Mouse (Mus musculus) heart, embryonic 13.5 days (tissue): ENCODE measurements at regions not wholly inside any gene's neighbourhood (a gene's known extent, or its start where the extent isn't known, plus 50 kb on each side); places are given as distances from the start of the nearest gene placed in this dataset.
A peak's percentile ranks its signal among the peaks of the same experiment; 100 is the strongest.

ENCODE experiments used
- ATAC-seq: fragments of 200-750 bp; cut with Nextera tagmentation; 2 replicates; pipeline ENCODE4 v1.8.0; 2017; ENCODE audit warnings: moderate TSS enrichment; ENCODE audit not compliant: insufficient number of reproducible peaks, low FRiP score, low TSS enrichment; ENCODE audit errors: extremely low read depth
- H3K27ac ChIP-seq: fragments of 300-500 bp; sonication (generic); replicated peaks from 2 replicates; pipeline ENCODE4 v1.5.1; 2015; ENCODE audit warnings: moderate library complexity, mild to moderate bottlenecking, inconsistent platforms
- H3K27me3 ChIP-seq: fragments of 300-500 bp; sonication (generic); replicated peaks from 2 replicates; pipeline ENCODE4 v1.6.1; 2015; ENCODE audit warnings: mild to moderate bottlenecking, inconsistent platforms
- H3K36me3 ChIP-seq: fragments of 300-500 bp; sonication (generic); 2 replicates; pipeline ENCODE4 v1.6.1; 2015; ENCODE audit warnings: mild to moderate bottlenecking, inconsistent platforms
- H3K4me1 ChIP-seq: fragments of 300-500 bp; sonication (generic); 2 replicates; pipeline ENCODE4 v1.6.1; 2015; ENCODE audit warnings: inconsistent platforms
- H3K4me2 ChIP-seq: fragments of 300-500 bp; sonication (generic); 2 replicates; pipeline ENCODE4 v1.6.1; 2015; ENCODE audit warnings: inconsistent platforms, mild to moderate bottlenecking, moderate library complexity
- H3K4me3 ChIP-seq: fragments of 300-500 bp; sonication (generic); 2 replicates; pipeline ENCODE4 v1.5.1; 2015; ENCODE audit warnings: moderate library complexity, mild to moderate bottlenecking, inconsistent platforms
- H3K9ac ChIP-seq: fragments of 300-500 bp; sonication (generic); 2 replicates; pipeline ENCODE4 v1.6.1; 2015; ENCODE audit warnings: inconsistent platforms, mild to moderate bottlenecking, moderate library complexity
- H3K9me3 ChIP-seq: fragments of 300-500 bp; sonication (generic); 2 replicates; pipeline ENCODE4 v1.6.1; 2016; ENCODE audit warnings: inconsistent platforms
- WGBS: fragments of 180-500 bp; shearing (Covaris S2); methylation state at CpG from one replicate; pipeline ENCODE4 v1.1.7; 2015; ENCODE audit warnings: mixed read lengths; 5-methylcytosine and 5-hydroxymethylcytosine counted together

DNA sequence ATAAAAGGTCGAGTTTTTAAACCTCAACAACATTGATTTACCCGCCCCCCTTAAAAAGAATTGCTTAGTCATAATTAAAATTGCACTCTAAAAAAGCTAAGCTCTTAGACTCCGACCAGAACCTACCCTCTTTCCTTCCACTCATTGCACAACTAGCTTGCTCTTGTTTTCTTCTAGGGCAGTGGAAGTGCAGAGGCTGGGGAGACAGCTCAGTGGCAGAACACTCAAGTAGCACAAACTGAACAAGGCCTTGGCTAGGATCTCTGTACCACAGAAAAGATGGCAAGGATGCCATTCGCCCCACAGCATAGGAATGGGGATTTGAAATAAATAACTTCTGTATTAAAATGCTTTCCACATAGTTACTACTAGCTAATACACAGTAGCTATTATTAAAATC, 253.8 kb upstream of the Tbl1xr1 start:
- WGBS = 77% methylated on average over 4 of the region's 4 CpGs
- Histone ChIP-seq H3K27me3 (no peaks in the 10 kb centered on the region), H3K27ac (no peak overlapping the region), H3K4me3 (no peak overlapping the region), H3K9me3 (no peaks in the 10 kb centered on the region), H3K9ac (no peak overlapping the region), H3K4me1 (peaks cover 34% of the 10 kb centered on the region), H3K4me2 (no peak overlapping the region), H3K36me3 (no peaks in the 10 kb centered on the region)
- ATAC-seq = no peak

DNA sequence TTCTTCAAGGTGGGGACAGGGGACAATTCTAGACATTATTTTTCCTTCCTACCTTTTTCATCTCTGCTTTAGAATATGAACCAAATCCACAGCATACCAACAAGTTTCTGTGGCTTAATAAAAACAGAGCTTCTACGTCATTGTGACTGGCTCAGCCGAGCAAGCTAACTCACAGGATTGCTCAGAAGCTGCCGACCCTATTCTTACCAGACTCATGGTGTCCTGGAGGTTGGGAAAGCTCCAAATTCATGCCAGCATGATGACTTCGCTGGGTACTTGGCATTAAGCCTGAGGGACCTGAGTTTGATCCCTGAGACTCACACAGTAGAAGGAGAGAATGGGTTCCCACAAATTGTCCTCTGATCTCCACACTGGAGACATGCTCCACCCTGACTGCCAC, 253.1 kb upstream of the Tbl1xr1 start:
- Histone ChIP-seq H3K36me3 (no peaks in the 10 kb centered on the region), H3K27ac (no peak overlapping the region), H3K9me3 (no peaks in the 10 kb centered on the region), H3K27me3 (no peaks in the 10 kb centered on the region), H3K4me3 (no peak overlapping the region), H3K4me2 (no peak overlapping the region), H3K4me1 (peaks cover 34% of the 10 kb centered on the region), H3K9ac (no peak overlapping the region)
- WGBS = 78% methylated on average over 4 of the region's 4 CpGs
- no peak for ATAC-seq

DNA sequence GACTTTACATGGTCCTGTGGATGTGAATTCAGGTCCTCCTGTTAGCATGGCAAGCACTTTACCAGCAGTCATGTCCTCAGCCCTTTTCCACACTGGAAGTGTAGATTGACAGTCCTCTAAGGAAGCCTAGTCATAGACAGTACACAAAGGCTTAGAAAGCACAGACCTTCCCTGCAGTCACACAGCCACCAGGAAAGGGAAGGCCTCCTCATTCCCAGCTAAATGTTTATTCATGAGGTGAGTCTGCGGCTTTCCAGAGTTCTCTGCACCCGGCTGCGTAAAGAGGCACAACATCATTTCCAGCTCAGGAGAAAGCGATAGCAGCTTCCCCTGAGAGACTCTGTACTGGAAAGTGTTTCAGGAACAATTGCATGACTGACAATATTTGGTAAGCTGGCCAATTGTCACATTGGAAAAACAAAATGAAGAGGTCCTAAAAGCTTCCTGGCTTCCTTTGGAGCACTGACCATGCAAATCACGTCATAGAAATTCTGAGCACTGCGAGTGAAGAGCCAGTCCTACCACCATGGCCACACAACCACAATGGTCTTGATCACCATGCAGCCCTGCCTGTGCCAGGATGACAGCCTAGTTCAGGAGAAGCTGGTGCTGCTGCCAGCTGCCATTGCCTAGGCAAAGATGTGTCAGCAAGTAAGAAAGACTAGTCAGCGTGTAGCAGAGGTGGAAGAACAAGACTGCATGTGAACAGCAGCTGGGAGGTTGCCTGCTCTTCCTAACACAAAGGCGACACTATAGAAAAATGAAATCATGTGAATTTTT, 252.2 kb upstream of the Tbl1xr1 start:
- ATAC-seq = no peak
- H3K9ac ChIP-seq = no peak overlapping the region
- no peak overlapping the region for H3K4me2 ChIP-seq
- peak overlapping the region; percentile 17; the same call in 1 of the 2 replicates for H3K27ac ChIP-seq
- H3K4me1 ChIP-seq = peaks cover 26% of the 10 kb centered on the region
- H3K4me3 ChIP-seq = no peak overlapping the region
- no peaks in the 10 kb centered on the region for H3K9me3 ChIP-seq
- H3K27me3 ChIP-seq = no peaks in the 10 kb centered on the region
- 56% methylated on average over 8 of the region's 8 CpGs for WGBS
- H3K36me3 ChIP-seq = no peaks in the 10 kb centered on the region

DNA sequence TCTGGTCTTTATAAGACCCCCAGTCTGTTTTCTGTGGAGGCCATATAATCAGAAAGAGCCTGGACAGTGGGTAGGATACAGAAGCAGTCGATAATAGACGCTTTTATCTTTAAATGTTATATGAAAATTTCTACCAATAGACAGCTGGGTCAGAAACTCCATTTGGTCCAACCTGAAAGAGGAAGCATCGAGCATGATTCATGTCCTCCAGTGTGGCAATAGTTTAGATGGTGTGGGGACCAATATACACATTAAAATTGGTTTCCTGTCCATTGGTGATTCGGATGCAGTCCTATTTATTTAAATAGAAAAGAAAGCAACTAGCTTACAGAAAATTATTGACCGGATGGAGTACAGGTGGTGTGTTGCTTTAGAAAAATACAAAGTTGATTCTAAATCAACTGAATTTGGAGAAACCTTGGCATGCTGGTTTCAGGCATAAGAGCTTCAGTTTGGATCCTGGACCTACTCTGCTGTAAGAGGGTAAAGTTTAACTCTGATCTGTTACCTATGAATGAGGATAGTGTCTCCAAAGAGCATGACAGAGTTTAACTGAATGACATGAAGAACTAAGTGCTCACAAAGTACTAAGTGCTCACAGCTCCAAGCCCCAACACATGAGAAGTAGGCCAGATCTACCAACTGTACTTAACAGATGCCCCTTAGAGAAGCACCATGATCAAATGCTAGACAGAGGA, 251.4 kb upstream of the Tbl1xr1 start:
- Histone ChIP-seq H3K4me2 (no peak overlapping the region), H3K9me3 (no peaks in the 10 kb centered on the region), H3K27ac (no peak overlapping the region), H3K4me1 (peaks cover 18% of the 10 kb centered on the region), H3K36me3 (no peaks in the 10 kb centered on the region), H3K27me3 (no peaks in the 10 kb centered on the region), H3K4me3 (no peak overlapping the region), H3K9ac (no peak overlapping the region)
- ATAC-seq = no peak
- WGBS = 79% methylated on average over 5 of the region's 5 CpGs

DNA sequence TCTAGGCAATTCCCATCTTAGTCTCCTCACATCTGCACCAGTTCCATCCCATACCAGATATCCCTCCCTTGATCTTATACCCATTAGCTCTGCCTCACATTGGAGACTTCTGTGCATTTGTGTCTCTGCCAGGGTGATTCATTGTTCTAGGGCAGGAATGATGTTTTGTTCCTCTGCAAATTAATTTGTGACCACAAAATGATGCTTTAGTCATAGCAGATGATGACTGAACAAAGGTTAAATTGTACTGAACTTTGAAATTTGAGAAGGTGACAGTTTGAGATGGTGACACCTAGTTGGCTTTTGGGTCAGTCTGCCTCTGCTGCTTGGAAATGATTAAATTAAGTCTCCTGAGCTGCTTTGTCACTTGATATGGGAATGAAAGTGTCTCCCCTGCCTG, 248.8 kb upstream of the Tbl1xr1 start:
- peaks cover 5% of the 10 kb centered on the region; the same call in 1 of the 2 replicates for H3K4me1 ChIP-seq
- H3K36me3 ChIP-seq = no peaks in the 10 kb centered on the region
- H3K4me3 ChIP-seq = no peak overlapping the region
- H3K9ac ChIP-seq = no peak overlapping the region
- H3K4me2 ChIP-seq = no peak overlapping the region
- ATAC-seq = no peak
- no peaks in the 10 kb centered on the region for H3K9me3 ChIP-seq
- H3K27ac ChIP-seq = no peak overlapping the region
- H3K27me3 ChIP-seq = no peaks in the 10 kb centered on the region

DNA sequence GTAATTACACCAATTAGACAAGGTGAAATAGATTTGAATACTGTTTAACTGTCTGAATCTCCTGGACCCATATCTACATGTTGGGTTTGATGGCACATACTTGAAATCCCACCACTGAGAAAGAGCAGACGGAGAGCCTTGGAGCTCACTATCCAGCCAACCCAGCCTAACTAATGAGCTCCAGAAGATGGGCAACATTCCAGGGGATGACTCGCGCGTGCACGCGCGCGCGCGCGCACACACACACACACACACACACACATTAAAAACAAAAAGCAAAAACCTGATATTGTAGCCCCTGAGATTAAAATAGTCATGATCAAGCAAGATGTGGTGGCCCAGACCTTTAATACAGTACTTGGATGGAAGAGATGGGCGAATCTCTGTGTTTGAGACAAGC, 243.3 kb upstream of the Tbl1xr1 start:
- Histone ChIP-seq H3K9me3 (no peaks in the 10 kb centered on the region), H3K4me1 (peaks cover 9% of the 10 kb centered on the region), H3K4me3 (no peak overlapping the region), H3K4me2 (no peak overlapping the region), H3K27ac (no peak overlapping the region), H3K27me3 (no peaks in the 10 kb centered on the region), H3K9ac (no peak overlapping the region), H3K36me3 (no peaks in the 10 kb centered on the region)
- ATAC-seq = no peak
- 92% methylated on average over 12 of the region's 12 CpGs for WGBS

DNA sequence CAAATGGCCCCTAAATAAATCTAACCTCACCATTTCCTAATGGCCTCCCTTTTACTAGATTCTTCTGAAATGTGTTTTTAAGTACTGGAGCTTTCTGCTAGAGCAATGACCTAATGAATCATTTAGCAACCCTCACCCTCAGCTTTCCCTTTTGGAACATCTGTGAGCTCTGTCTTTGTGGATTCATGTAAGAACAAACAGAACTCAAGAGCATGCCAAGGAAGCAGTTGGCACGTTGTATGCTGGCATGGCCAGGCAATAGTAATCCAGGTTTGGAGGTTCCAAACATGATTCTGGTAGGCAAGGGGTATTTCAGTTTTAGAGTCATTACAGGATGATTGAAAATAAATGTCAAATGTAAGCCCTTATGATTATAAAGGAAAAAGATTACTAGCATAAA, 240.9 kb upstream of the Tbl1xr1 start:
- 77% methylated on average over 1 of the region's 1 CpGs for WGBS
- no peak for ATAC-seq
- no peak overlapping the region for H3K4me3 ChIP-seq

DNA sequence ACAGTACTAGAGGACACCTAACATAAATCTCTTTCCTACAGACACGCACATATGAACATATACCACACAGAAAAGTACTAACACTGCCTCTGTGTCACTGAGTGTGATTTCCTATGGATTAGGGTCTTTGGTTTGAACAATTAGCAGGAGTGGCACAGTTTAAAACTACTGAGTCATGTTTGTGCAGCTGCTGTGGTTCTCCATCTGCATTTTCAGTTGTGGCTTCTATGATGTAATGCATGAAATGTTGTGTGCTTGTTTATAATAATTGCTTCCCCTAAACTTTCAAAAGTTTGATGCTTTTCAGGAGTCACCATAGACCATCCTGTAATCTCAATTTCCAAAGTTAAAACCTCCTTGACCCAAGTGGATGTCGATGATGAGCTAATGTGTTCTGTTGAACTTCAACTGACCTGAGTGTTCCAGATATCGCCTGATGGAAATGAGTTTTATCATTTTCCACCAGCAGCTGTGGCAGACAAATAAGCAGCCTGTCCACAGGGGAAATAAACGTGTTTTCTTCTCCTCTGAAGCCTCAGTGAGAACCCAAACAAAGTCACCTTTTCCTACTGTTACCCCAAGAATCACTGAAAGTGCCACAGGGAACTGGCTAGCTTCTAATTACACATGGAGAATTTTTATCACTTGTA, 239.0 kb upstream of the Tbl1xr1 start:
- Histone ChIP-seq H3K4me3 (no peak overlapping the region), H3K36me3 (no peaks in the 10 kb centered on the region), H3K27ac (no peak overlapping the region), H3K4me1 (peaks cover 19% of the 10 kb centered on the region), H3K4me2 (no peak overlapping the region), H3K9me3 (no peaks in the 10 kb centered on the region), H3K9ac (no peak overlapping the region), H3K27me3 (no peaks in the 10 kb centered on the region)
- no peak for ATAC-seq
- 33% methylated on average over 4 of the region's 4 CpGs for WGBS

More for the DNA sequence above, 240.9 kb upstream of the Tbl1xr1 start:
- no peaks in the 10 kb centered on the region for H3K36me3 ChIP-seq
- no peaks in the 10 kb centered on the region for H3K9me3 ChIP-seq
- no peak overlapping the region for H3K27ac ChIP-seq
- H3K9ac ChIP-seq = no peak overlapping the region
- H3K4me2 ChIP-seq = no peak overlapping the region
- H3K27me3 ChIP-seq = no peaks in the 10 kb centered on the region
- H3K4me1 ChIP-seq = peaks cover 9% of the 10 kb centered on the region

DNA sequence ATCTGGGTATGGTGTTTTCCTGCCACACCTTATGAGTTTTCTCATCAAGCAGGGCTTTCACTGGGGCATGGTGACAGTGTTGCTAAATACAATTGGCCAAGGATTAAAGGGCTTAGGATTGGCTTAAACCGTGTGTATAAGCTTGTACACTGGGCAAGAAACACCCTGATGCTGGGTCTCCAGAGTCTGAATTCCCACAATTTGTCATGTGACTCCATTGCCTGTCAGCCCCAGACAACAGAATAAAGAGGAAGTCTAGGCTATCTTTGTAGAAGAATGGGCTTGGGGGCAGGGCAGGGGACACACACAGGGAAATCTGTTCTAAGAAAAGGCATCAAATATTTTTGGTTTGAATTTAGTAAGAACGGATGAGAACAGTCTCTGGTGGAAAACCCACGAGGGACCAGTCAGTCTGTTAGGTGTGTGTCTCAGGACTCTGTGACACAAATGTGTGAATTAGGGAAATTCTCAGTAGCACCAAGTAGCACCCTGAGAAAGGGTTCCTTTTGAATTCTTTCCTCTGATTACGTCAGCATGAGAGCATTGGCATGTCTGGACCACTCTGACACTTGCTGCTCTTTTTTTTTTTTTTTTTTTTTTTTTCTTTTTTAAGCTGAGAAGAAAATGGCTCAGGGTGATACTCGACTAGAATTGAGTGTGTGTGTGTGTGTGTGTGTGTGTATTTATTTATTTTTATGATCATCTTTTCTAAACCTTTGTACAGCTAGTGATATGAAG, 235.5 kb upstream of the Tbl1xr1 start:
- no peak overlapping the region for H3K27ac ChIP-seq
- no peak overlapping the region for H3K4me3 ChIP-seq
- peaks cover 30% of the 10 kb centered on the region for H3K4me1 ChIP-seq
- 37% methylated on average over 5 of the region's 5 CpGs for WGBS
- ATAC-seq = no peak
- no peaks in the 10 kb centered on the region for H3K9me3 ChIP-seq
- H3K9ac ChIP-seq = no peak overlapping the region
- H3K27me3 ChIP-seq = no peaks in the 10 kb centered on the region
- H3K4me2 ChIP-seq = no peak overlapping the region
- no peaks in the 10 kb centered on the region for H3K36me3 ChIP-seq

DNA sequence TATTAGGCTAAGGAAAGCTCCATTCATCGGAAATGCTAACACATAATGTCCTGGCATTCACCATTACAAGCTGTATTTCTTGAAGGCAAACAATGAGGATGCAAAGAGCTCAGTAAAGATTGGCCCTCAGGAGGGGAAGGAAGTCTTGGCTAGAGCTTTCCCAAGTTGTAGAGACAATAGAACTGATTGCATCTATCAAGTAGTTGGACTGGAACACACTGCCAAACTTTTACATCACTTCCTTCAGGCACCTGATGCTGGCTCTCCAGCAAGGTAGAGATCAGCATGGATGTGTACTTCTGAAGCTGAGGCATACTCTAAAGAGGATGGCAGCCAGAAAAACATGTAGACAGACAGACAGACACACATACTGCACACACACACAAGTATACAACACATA, 234.9 kb upstream of the Tbl1xr1 start:
- 78% methylated on average over 1 of the region's 1 CpGs for WGBS
- Histone ChIP-seq H3K4me2 (no peak overlapping the region), H3K9me3 (no peaks in the 10 kb centered on the region), H3K36me3 (no peaks in the 10 kb centered on the region), H3K27me3 (no peaks in the 10 kb centered on the region), H3K4me1 (peaks cover 30% of the 10 kb centered on the region), H3K9ac (no peak overlapping the region), H3K4me3 (no peak overlapping the region), H3K27ac (no peak overlapping the region)
- ATAC-seq = no peak

DNA sequence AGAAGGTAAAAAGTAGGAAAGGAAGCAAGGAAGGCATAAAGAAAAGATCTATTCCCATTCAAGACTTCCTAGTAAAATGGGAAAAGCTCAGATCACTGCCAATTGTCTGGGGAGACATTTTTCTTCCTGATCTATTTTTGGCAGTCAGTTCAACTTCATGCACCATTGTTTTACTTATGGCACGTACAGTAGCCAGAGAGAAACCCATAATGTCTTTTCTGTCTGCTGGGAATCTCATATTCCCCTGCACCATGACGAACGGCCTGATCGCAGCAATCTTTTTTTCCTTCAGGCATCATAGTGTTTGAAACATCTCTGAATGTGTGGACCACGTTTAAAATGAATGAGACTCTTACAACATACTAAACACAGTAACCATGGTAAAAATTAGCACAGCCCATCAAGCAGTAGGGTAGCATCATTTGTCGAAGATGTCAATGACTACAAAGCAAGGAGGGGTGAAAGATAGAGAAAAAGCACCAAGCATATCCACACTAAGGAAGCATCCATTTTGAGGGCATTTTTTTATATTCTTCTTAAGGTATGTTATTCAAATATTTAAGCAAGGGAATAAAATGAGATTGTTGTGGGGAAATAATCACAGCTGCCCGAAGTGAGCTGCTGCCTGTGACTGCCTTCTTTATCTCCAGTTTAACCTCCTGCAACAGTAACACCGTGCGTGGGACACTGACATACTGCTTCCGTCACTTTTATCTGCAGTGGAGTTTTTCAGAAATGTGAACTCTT, 233.7 kb upstream of the Tbl1xr1 start:
- Histone ChIP-seq H3K27me3 (no peaks in the 10 kb centered on the region), H3K4me1 (peaks cover 24% of the 10 kb centered on the region), H3K36me3 (no peaks in the 10 kb centered on the region), H3K9ac (no peak overlapping the region), H3K4me2 (no peak overlapping the region), H3K27ac (peak overlapping the region; percentile 32; the same call in 1 of the 2 replicates), H3K4me3 (no peak overlapping the region), H3K9me3 (no peaks in the 10 kb centered on the region)
- ATAC-seq = no peak
- 41% methylated on average over 10 of the region's 10 CpGs for WGBS
